Mouse (Mus musculus): ENCODE data around the gene Uba7. TPM values are rescaled to one million over a fixed set of nuclear protein-coding genes. Genes with fewer than 3 reads are reported as not detected.

Uba7 gene
- polyA plus RNA-seq (2014; fragmentation: Nextera tagmentation; extraction: Ambion mirVana): 10.9 and 12.1 TPM in 2 replicates

DNA sequence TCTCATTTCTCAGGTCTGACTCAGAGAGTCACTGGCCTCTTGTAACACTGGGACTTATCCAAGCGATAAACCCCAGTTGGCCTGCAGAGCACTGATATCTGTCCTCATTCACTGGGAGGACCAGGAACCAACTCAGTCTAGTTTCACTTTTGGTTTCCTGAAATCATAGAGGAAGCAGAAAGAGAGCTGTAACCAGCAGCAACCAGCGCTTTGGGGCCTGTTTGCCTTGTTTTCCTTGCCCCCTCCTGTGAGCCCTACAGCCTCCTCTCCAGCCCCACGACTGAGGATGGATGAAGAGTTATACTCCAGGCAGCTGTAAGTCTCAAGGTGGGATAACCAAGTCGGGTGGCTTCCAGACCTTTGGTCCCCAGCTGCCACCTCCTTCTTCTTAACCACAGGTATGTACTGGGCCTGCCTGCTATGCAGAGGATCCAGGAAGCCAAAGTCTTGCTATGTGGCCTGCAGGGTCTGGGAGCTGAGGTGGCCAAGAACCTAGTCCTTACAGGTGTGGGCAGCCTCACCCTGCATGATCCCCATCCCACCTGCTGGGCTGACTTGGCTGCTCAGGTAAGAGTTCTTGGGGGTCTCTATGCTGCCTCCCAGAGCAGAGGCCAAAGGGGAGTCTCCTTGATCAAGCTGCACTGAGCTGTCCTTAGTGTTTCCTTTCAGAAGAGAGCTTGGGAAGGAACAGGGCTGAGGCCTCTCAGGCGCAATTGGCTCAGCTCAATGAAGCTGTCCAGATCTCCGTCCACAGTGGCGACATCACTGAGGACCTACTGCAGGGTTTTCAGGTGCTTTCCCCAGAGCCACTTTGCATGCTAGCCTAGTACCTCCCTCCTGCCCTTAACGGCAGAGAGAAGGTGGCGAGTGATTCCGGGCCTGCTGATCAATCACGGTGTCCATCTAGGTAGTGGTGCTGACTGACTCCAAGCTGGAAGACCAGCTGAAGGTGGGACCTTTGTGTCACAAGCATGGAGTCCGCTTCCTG, at the start of gene Uba7:
Gene Uba7 (plus strand): TSS at position 107 of the 988 bp plus-strand sequence.
- 74% methylated on average over 12 of the region's 12 CpGs for WGBS
- Histone ChIP-seq H3K4me1 (ENCODE audit: control insufficient read depth, insufficient read depth, low read length) (no peaks in the 10 kb centered on the region), H3K27ac (ENCODE audit: low read depth, low read length) (no peak within 1 kb of the TSS), H3K36me3 (ENCODE audit: control insufficient read depth, insufficient read depth, low read length) (no peaks in the 10 kb centered on the region; the same call in 1 of the 2 replicates), H3K4me2 (ENCODE audit: low read depth) (no peak within 1 kb of the TSS), H3K4me3 (ENCODE audit: low read depth, low read length) (no peak within 1 kb of the TSS), H3K27me3 (ENCODE audit: control insufficient read depth, insufficient read depth, low read length) (no peaks in the 10 kb centered on the region), H3K9ac (ENCODE audit: low read length) (no peak within 1 kb of the TSS), H3K9me3 (ENCODE audit: control insufficient read depth, low read length) (no peaks in the 10 kb centered on the region)
- DNase-seq (ENCODE audit: low spot score) (no peak), ATAC-seq (ENCODE audit: insufficient read depth, low FRiP score, low TSS enrichment) (no peak)

DNA sequence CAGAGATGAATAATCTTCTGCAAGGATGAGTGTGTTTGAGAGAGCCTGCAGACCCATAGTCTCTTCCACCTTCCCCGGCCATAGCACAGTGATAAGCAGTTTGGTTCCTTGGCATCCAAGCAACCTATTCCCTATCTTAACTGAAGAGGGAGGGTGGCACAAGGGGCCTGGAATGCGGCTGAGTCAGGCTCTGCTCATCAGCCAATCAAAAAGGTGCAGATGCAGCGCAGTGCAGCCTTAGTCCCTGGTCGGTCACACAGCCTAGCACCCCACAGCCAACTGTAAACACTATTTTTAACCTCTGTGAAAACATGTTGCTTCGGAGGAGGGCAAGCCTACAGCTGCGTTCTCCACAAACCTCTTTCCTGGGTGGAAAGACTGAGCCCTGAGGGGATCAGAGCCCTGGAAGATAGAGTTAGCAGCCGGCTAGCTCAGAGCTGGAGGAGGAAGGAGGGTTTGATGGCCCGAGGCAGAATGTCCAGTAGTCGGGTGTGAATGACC, 48.3 kb upstream of the Uba7 start:
- Histone ChIP-seq H3K36me3 (ENCODE audit: control insufficient read depth, insufficient read depth, low read length) (no peaks in the 10 kb centered on the region), H3K27me3 (ENCODE audit: control insufficient read depth, insufficient read depth, low read length) (no peaks in the 10 kb centered on the region), H3K9me3 (ENCODE audit: control insufficient read depth, low read length) (no peaks in the 10 kb centered on the region), H3K4me3 (ENCODE audit: low read depth, low read length) (no peak overlapping the region), H3K9ac (ENCODE audit: low read length) (no peak overlapping the region), H3K27ac (ENCODE audit: low read depth, low read length) (no peak overlapping the region), H3K4me1 (ENCODE audit: control insufficient read depth, insufficient read depth, low read length) (no peaks in the 10 kb centered on the region), H3K4me2 (ENCODE audit: low read depth) (no peak overlapping the region)
- DNase-seq (ENCODE audit: low spot score) (no peak), ATAC-seq (ENCODE audit: insufficient read depth, low FRiP score, low TSS enrichment) (no peak)
- WGBS: 57% methylated on average over 9 of the region's 9 CpGs

DNA sequence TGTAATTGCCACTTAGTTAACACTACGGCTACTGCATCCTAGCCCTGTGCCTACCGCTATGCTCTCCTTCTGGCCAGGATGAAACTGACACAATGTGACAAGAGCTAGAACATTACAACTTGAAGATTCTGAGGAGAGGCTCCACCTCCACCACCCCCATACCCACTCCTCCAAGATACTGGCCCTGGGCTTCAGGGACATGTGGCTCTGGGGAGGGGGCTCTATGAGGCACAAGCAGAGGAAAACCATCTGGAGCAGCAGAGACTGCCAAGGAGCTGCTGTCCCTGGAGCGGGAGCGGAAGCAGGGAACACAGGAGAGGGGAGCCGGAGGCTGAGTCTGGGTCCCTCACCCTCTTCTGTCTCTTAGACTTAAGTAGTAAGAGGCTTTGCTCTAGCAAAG, 47.6 kb upstream of the Uba7 start:
- no peak for ATAC-seq (ENCODE audit: insufficient read depth, low FRiP score, low TSS enrichment)
- Histone ChIP-seq H3K36me3 (ENCODE audit: control insufficient read depth, insufficient read depth, low read length) (no peaks in the 10 kb centered on the region), H3K27me3 (ENCODE audit: control insufficient read depth, insufficient read depth, low read length) (no peaks in the 10 kb centered on the region), H3K27ac (ENCODE audit: low read depth, low read length) (no peak overlapping the region), H3K4me3 (ENCODE audit: low read depth, low read length) (no peak overlapping the region), H3K9me3 (ENCODE audit: control insufficient read depth, low read length) (no peaks in the 10 kb centered on the region), H3K4me1 (ENCODE audit: control insufficient read depth, insufficient read depth, low read length) (no peaks in the 10 kb centered on the region), H3K4me2 (ENCODE audit: low read depth) (no peak overlapping the region), H3K9ac (ENCODE audit: low read length) (no peak overlapping the region)
- no peak for DNase-seq (ENCODE audit: low spot score)
- WGBS: 91% methylated on average over 5 of the region's 5 CpGs

DNA sequence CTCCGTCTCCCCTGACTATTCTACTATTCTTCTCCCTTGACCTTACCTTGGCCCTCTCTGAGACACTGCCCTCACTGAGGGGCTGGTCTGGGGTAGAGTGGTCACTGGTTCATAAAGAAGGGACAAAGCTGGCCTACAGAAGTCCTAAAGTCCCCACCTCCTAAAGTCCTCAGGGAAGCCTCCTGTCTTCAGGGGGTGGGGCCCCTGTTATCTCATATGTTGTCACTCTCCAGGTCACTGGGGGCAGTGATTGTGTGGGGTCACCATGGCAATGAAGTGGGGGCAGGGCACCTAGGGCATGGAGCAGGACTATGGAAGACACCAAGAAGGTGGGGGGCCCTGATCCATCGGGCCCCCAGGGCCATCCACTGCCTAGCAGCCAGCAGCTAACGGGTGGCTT, 47.1 kb upstream of the Uba7 start, which contains the start of gene Actl11:
Gene Actl11 (plus strand): TSS at position 301 of the 400 bp plus-strand sequence.
- no peak for DNase-seq (ENCODE audit: low spot score)
- WGBS: 82% methylated on average over 3 of the region's 3 CpGs

DNA sequence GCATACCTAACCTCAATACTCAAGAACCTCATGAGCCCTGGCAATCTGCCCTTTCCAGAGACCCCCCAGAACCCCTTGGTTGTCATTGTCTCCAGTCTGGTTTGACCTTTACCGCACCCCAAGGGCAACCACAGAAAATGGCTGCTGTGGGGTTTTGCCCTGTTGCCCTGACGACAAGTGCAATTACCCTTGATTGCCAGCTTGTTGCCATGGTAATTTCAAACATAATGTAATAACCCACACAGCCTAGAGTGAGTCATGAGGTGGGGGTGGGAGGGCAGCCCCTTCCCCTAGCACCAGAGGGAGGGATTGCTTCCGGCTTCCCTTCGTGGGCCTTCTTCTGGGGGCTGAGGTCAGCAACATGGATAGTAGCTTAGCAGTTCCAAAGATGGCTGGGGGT, 43.1 kb upstream of the Uba7 start:
- Histone ChIP-seq H3K27ac (ENCODE audit: low read depth, low read length) (no peak overlapping the region), H3K27me3 (ENCODE audit: control insufficient read depth, insufficient read depth, low read length) (no peaks in the 10 kb centered on the region; the same call in 1 of the 2 replicates), H3K9me3 (ENCODE audit: control insufficient read depth, low read length) (no peaks in the 10 kb centered on the region), H3K9ac (ENCODE audit: low read length) (no peak overlapping the region), H3K4me2 (ENCODE audit: low read depth) (no peak overlapping the region), H3K36me3 (ENCODE audit: control insufficient read depth, insufficient read depth, low read length) (no peaks in the 10 kb centered on the region), H3K4me3 (ENCODE audit: low read depth, low read length) (no peak overlapping the region), H3K4me1 (ENCODE audit: control insufficient read depth, insufficient read depth, low read length) (peaks cover 14% of the 10 kb centered on the region)
- no peak for DNase-seq (ENCODE audit: low spot score)
- no peak for ATAC-seq (ENCODE audit: insufficient read depth, low FRiP score, low TSS enrichment)
- whole genome bisulfite sequencing: 57% methylated on average over 4 of the region's 4 CpGs

More for the DNA sequence above, 47.1 kb upstream of the Uba7 start, which contains the start of gene Actl11:
- Histone ChIP-seq H3K27ac (ENCODE audit: low read depth, low read length) (no peak within 1 kb of the TSS), H3K9me3 (ENCODE audit: control insufficient read depth, low read length) (no peaks in the 10 kb centered on the region), H3K4me3 (ENCODE audit: low read depth, low read length) (no peak within 1 kb of the TSS), H3K9ac (ENCODE audit: low read length) (no peak within 1 kb of the TSS), H3K27me3 (ENCODE audit: control insufficient read depth, insufficient read depth, low read length) (no peaks in the 10 kb centered on the region), H3K36me3 (ENCODE audit: control insufficient read depth, insufficient read depth, low read length) (no peaks in the 10 kb centered on the region), H3K4me1 (ENCODE audit: control insufficient read depth, insufficient read depth, low read length) (no peaks in the 10 kb centered on the region), H3K4me2 (ENCODE audit: low read depth) (no peak within 1 kb of the TSS)
- ATAC-seq (ENCODE audit: insufficient read depth, low FRiP score, low TSS enrichment): no peak

DNA sequence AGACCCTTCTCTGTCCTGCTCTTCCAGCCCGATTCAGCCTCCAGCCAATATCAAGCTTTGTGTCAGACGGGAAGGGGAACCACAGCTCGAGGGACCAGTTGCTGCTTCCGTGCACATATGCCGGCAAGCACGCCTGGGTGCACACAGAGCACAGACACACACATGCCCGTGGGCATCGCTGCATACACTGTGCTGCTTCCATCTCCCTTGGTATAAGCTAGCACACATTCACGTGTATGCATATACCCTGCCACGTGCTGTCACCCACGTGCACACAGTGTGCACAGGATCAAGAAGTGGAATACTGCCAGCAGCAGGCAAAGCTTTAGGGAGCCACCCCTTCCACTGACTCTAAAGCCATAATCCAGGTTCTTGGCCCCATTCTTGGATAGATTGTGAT, 41.2 kb upstream of the Uba7 start:
- no peak overlapping the region for H3K27ac ChIP-seq (ENCODE audit: low read depth, low read length)
- no peak overlapping the region for H3K4me3 ChIP-seq (ENCODE audit: low read depth, low read length)
- H3K9ac ChIP-seq (ENCODE audit: low read length): no peak overlapping the region; the same call in 1 of the 2 replicates
- no peak for DNase-seq (ENCODE audit: low spot score)
- 90% methylated on average over 11 of the region's 11 CpGs for WGBS
- no peaks in the 10 kb centered on the region for H3K36me3 ChIP-seq (ENCODE audit: control insufficient read depth, insufficient read depth, low read length)
- no peak overlapping the region for H3K4me2 ChIP-seq (ENCODE audit: low read depth)
- no peaks in the 10 kb centered on the region for H3K9me3 ChIP-seq (ENCODE audit: control insufficient read depth, low read length)
- H3K27me3 ChIP-seq (ENCODE audit: control insufficient read depth, insufficient read depth, low read length): no peaks in the 10 kb centered on the region; the same call in 1 of the 2 replicates
- no peak for ATAC-seq (ENCODE audit: insufficient read depth, low FRiP score, low TSS enrichment)
- peaks cover 14% of the 10 kb centered on the region for H3K4me1 ChIP-seq (ENCODE audit: control insufficient read depth, insufficient read depth, low read length)

DNA sequence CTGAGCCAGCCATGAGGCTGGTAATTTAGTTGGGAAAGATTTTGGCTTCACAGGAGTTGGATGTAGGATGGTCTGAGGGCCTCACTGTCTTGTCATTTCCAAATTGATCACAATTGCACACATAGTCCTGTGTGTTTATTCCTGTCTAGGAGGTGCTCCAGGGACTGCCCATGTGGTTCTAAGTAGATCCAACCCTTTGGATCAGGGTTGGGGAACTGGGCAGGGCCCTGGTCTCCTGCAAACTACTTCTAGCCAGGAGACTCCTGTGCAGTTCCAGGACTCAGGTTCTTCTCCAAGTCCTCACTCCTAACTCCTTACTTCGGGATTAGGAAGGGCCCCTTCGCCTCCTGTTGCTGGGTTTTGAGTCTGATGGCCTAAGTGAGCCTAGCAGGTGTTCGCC, 39.9 kb upstream of the Uba7 start, which contains the start of gene Camkv:
Gene Camkv (plus strand): TSS at position 301 of the 400 bp plus-strand sequence.
- no peak for ATAC-seq (ENCODE audit: insufficient read depth, low FRiP score, low TSS enrichment)
- H3K27ac ChIP-seq (ENCODE audit: low read depth, low read length): no peak within 1 kb of the TSS
- no peaks in the 10 kb centered on the region; the same call in 1 of the 2 replicates for H3K27me3 ChIP-seq (ENCODE audit: control insufficient read depth, insufficient read depth, low read length)

DNA sequence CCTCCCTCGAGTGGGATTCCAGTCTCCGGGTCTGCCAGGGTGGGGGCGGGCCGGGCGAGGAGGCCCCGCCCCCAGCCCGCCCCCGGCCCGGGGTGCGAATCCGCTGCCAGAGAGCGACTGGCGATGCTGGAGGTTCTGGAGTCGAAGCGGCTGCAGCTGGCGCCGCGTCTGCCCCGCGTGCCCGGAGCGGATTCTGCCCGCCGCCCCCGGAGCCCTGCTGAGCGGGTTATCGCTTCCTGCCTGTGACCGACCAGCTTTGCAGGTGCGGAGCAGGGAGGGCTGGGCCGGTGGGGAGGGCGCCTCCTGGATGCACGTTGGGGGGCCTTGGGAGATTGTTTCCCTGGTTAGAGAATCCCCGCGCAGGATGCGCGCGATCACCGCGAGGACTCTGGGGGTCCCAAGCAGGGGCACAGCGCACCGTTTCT, 39.5 kb upstream of the Uba7 start:
- Histone ChIP-seq H3K4me1 (ENCODE audit: control insufficient read depth, insufficient read depth, low read length) (peaks cover 14% of the 10 kb centered on the region), H3K9ac (ENCODE audit: low read length) (peak overlapping the region; percentile 67), H3K9me3 (ENCODE audit: control insufficient read depth, low read length) (no peaks in the 10 kb centered on the region), H3K27ac (ENCODE audit: low read depth, low read length) (no peak overlapping the region), H3K27me3 (ENCODE audit: control insufficient read depth, insufficient read depth, low read length) (no peaks in the 10 kb centered on the region; the same call in 1 of the 2 replicates), H3K4me3 (ENCODE audit: low read depth, low read length) (peak overlapping the region; percentile 51), H3K4me2 (ENCODE audit: low read depth) (peak overlapping the region; percentile 96), H3K36me3 (ENCODE audit: control insufficient read depth, insufficient read depth, low read length) (no peaks in the 10 kb centered on the region)
- ATAC-seq (ENCODE audit: insufficient read depth, low FRiP score, low TSS enrichment) (peak; percentile 45; the same call in 1 of the 2 replicates), DNase-seq (ENCODE audit: low spot score) (peak; percentile 61)
- WGBS: under 1% methylated on average over 40 of the region's 41 CpGs

More for the DNA sequence above, 39.9 kb upstream of the Uba7 start, which contains the start of gene Camkv:
- WGBS: 7% methylated on average over 3 of the region's 3 CpGs
- Histone ChIP-seq H3K4me2 (ENCODE audit: low read depth) (peak within 1 kb of the TSS; percentile 96), H3K4me3 (ENCODE audit: low read depth, low read length) (peak within 1 kb of the TSS; percentile 51), H3K9me3 (ENCODE audit: control insufficient read depth, low read length) (no peaks in the 10 kb centered on the region), H3K4me1 (ENCODE audit: control insufficient read depth, insufficient read depth, low read length) (peaks cover 14% of the 10 kb centered on the region), H3K9ac (ENCODE audit: low read length) (peak within 1 kb of the TSS; percentile 67), H3K36me3 (ENCODE audit: control insufficient read depth, insufficient read depth, low read length) (no peaks in the 10 kb centered on the region)
- DNase-seq (ENCODE audit: low spot score): no peak
